Mouse (Mus musculus) liver, embryonic 11.5 days (tissue): ENCODE measurements around the gene Cltrn. TPM values are rescaled to one million over a fixed set of nuclear protein-coding genes. Genes with fewer than 3 reads are reported as not detected.

ENCODE experiments used
- ATAC-seq: fragments of 200-750 bp; cut with Nextera tagmentation; replicated peaks from 2 replicates; pipeline ENCODE4 v1.8.0; 2017; ENCODE audit warnings: moderate number of reproducible peaks, mild to moderate bottlenecking, moderate TSS enrichment, moderate library complexity; ENCODE audit not compliant: low FRiP score
- DNase-seq: peaks from one replicate; pipeline ENCODE4 v3.0.0-alpha.2; 2017; ENCODE audit warnings: low spot score
- H3K27ac ChIP-seq: fragments of 300-500 bp; sonication (generic); 2 replicates; pipeline ENCODE4 v1.5.1; 2014; ENCODE audit warnings: mild to moderate bottlenecking, low read depth, low read length, control low read depth
- H3K27me3 ChIP-seq: fragments of 300-500 bp; sonication (generic); replicated peaks from 2 replicates; pipeline ENCODE4 v1.6.1; 2014; ENCODE audit warnings: low read length, mixed read lengths; ENCODE audit not compliant: control insufficient read depth, insufficient read depth
- H3K36me3 ChIP-seq: fragments of 300-500 bp; sonication (generic); 2 replicates; pipeline ENCODE4 v1.6.1; 2014; ENCODE audit warnings: mild to moderate bottlenecking, low read length, moderate library complexity, mixed read lengths; ENCODE audit not compliant: control insufficient read depth, insufficient read depth
- H3K4me1 ChIP-seq: fragments of 300-500 bp; sonication (generic); replicated peaks from 2 replicates; pipeline ENCODE4 v1.6.1; 2014; ENCODE audit warnings: low read length, mixed read lengths; ENCODE audit not compliant: control insufficient read depth, insufficient read depth
- H3K4me2 ChIP-seq: fragments of 300-500 bp; sonication (generic); 2 replicates; pipeline ENCODE4 v1.6.1; 2014; ENCODE audit warnings: mild to moderate bottlenecking, control low read depth, moderate library complexity
- H3K4me3 ChIP-seq: fragments of 300-500 bp; sonication (generic); 2 replicates; pipeline ENCODE4 v1.5.1; 2014; ENCODE audit warnings: low read depth, low read length, control low read depth
- H3K9ac ChIP-seq: fragments of 300-500 bp; sonication (generic); 2 replicates; pipeline ENCODE4 v1.6.1; 2014; ENCODE audit warnings: low read depth, low read length, control low read depth
- H3K9me3 ChIP-seq: fragments of 300-500 bp; sonication (generic); 2 replicates; pipeline ENCODE4 v1.6.1; 2016; ENCODE audit warnings: low read length, inconsistent platforms, mixed read lengths; ENCODE audit not compliant: control insufficient read depth
- WGBS: fragments of 180-500 bp; shearing (Covaris S2); extraction: QIAGEN DNeasy Blood & Tissue Kit; methylation state at CpG from one replicate; pipeline ENCODE4 v1.1.7; 2014; 5-methylcytosine and 5-hydroxymethylcytosine counted together
- polyA plus RNA-seq: library from polyadenylated mRNA; unstranded; fragments of >200 nt; fragmentation: Nextera tagmentation; extraction: Ambion mirVana; gene quantifications from 2 replicates; pipeline ENCODE4 v1.2.1, GENCODE M21; 2014

Cltrn gene
- polyA plus RNA-seq, 1 experiment from 2014 or later: 1.1 TPM

DNA sequence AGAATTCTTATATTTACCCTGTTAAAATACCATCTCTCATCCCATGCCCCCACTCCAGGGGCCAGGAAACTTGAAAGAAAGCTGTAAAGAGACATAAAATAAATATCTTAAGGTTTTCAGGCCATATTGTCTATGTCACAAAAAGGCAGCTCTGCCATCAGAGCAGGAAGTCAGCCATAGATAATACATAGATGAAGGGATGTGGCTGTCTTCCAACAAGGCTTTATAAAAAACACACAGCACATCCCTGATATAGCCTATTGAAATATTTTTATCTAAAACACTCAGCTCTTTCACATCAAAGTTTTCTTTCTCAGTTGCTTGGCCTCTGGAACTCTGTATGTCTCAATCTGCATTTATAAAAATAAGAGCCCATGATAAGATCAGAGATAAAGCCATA, 65.0 kb downstream of the Cltrn start:
- H3K4me3 ChIP-seq: no peak overlapping the region
- H3K27me3 ChIP-seq: no peaks in the 10 kb centered on the region; the same call in 1 of the 2 replicates
- DNase-seq (no peak), ATAC-seq (no peak)
- no peak overlapping the region for H3K9ac ChIP-seq
- no peaks in the 10 kb centered on the region for H3K9me3 ChIP-seq
- H3K4me2 ChIP-seq: no peak overlapping the region
- H3K36me3 ChIP-seq: no peaks in the 10 kb centered on the region
- no peak overlapping the region for H3K27ac ChIP-seq
- no peaks in the 10 kb centered on the region for H3K4me1 ChIP-seq

DNA sequence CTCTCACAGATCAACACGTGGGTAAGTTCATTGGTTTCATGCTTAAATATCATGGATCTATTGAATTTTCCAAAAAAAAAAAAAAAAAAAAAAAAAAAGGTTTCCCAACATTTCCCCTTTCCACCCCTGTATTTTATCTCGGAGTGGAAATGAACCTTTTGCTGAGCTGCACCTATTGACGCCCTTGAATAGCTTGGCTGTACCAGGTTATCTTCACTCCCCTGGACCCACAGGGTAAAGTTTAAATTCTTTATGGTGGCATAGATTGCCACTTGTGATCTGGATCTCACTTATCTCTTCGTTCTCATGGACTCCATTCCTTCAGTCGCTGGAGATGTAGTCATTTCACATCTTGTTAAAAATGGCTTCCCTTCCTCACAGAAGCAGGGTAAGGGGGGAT, 66.0 kb downstream of the Cltrn start:
- Histone ChIP-seq H3K4me3 (no peak overlapping the region), H3K27me3 (no peaks in the 10 kb centered on the region), H3K4me2 (no peak overlapping the region), H3K9ac (no peak overlapping the region), H3K9me3 (no peaks in the 10 kb centered on the region), H3K4me1 (no peaks in the 10 kb centered on the region), H3K36me3 (no peaks in the 10 kb centered on the region), H3K27ac (no peak overlapping the region)
- no peak for DNase-seq
- WGBS: 71% methylated on average over 5 of the region's 5 CpGs
- ATAC-seq: no peak

DNA sequence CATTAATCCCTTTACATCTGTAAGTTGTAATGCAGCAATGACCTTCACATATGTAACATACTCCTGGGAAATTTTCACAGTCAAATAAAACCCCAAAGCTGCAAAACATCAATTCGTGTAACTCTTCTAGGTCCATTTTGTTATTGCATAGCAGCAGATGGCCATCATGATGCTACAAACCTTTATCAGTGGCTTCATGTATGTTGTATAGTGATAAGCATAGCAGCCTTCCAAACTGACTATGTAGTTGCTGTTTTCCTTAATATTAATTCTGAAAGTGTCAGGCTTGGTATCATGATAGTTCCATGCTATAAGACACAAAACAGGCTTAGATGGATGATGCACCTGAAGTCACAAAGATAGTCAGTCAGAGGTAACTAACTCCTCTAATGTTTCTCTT, 76.1 kb downstream of the Cltrn start:
- 57% methylated on average over 1 of the region's 1 CpGs for WGBS
- ATAC-seq: peak; percentile 63

More for the DNA sequence above, 76.1 kb downstream of the Cltrn start:
- no peak overlapping the region for H3K9ac ChIP-seq
- no peak overlapping the region for H3K4me3 ChIP-seq
- H3K9me3 ChIP-seq: no peaks in the 10 kb centered on the region
- no peak for DNase-seq
- no peaks in the 10 kb centered on the region for H3K36me3 ChIP-seq
- H3K4me2 ChIP-seq: no peak overlapping the region
- no peak overlapping the region for H3K27ac ChIP-seq
- no peaks in the 10 kb centered on the region for H3K27me3 ChIP-seq
- H3K4me1 ChIP-seq: no peaks in the 10 kb centered on the region

Other genes starting within 250 kb of the Cltrn start
- 8.5 and 9.1 TPM in 2 replicates for gene Ap1s2, start 179.8 kb upstream of the Cltrn start, polyA plus RNA-seq
- 31.4 and 37.6 TPM in 2 replicates for gene Zrsr2, start 130.2 kb upstream of the Cltrn start, polyA plus RNA-seq
- 0.32 TPM in 1 of 2 replicates, not detected in the other for gene Car5b, start 60.8 kb upstream of the Cltrn start, polyA plus RNA-seq
- gene Siah1b, start 12.3 kb upstream of the Cltrn start, polyA plus RNA-seq: 24.0 and 29.4 TPM in 2 replicates
- gene Ace2, start 50.5 kb downstream of the Cltrn start, polyA plus RNA-seq: not detected in 2 replicates
- gene Bmx, start 169.4 kb downstream of the Cltrn start, polyA plus RNA-seq: 0.19 and 0.27 TPM in 2 replicates
- 11.0 and 11.5 TPM in 2 replicates for gene Pir, start 180.5 kb downstream of the Cltrn start, polyA plus RNA-seq